Mouse (Mus musculus): ENCODE measurements around the gene Fgfr1op2.

GRCm38 (mm10) chr6:146633097-146633496, 56.1 kb downstream of the Fgfr1op2 start:
- TF ChIP-seq POLR2A (IDR thresholded peaks at IDR 0.05; ENCODE audit: low read depth, low read length) (no peak), CTCF (IDR thresholded peaks at IDR 0.05; ENCODE audit: borderline replicate concordance, insufficient read depth, low read length) (no peak)
